Mouse (Mus musculus): ENCODE results near the gene Chmp3. TPM values are rescaled to one million over a fixed set of nuclear protein-coding genes. Genes with fewer than 3 reads are reported as not detected.

The Chmp3 gene
- polyA plus RNA-seq, 1 experiment from 2014 or later = 88.5 TPM

- Histone ChIP-seq H3K4me3 (ENCODE audit: low read depth, low read length) (no peak overlapping the region), H3K4me1 (replicated peaks; ENCODE audit: control insufficient read depth, insufficient read depth) (no peaks in the 10 kb centered on the region), H3K4me2 (replicated peaks; ENCODE audit: low read depth) (no peak overlapping the region), H3K9ac (ENCODE audit: low read length) (no peak overlapping the region), H3K36me3 (ENCODE audit: control insufficient read depth, insufficient read depth, low read length) (0 out of 2 replicates have a peak, but pooled peaks cover 2% of the 10 kb centered on the region), H3K27me3 (ENCODE audit: control insufficient read depth, insufficient read depth, low read length) (no peaks in the 10 kb centered on the region), H3K9me3 (ENCODE audit: control insufficient read depth, low read length) (no peaks in the 10 kb centered on the region), H3K27ac (replicated peaks) (no peak overlapping the region)
- DNase-seq (ENCODE audit: low spot score) = no peak
- 79% methylated on average over 4 of the region's 4 CpGs for WGBS
- TF ChIP-seq EP300 (optimal IDR thresholded peaks at IDR 0.05) = no peak
- no peak for TF ChIP-seq CTCF (IDR thresholded peaks at IDR 0.05; ENCODE audit: low read depth)
- no peak for ATAC-seq (ENCODE audit: low FRiP score, low TSS enrichment)
Observed at GRCm38 (mm10) chr6:71504091-71504490, 39.5 kb upstream of the Chmp3 start.

DNA sequence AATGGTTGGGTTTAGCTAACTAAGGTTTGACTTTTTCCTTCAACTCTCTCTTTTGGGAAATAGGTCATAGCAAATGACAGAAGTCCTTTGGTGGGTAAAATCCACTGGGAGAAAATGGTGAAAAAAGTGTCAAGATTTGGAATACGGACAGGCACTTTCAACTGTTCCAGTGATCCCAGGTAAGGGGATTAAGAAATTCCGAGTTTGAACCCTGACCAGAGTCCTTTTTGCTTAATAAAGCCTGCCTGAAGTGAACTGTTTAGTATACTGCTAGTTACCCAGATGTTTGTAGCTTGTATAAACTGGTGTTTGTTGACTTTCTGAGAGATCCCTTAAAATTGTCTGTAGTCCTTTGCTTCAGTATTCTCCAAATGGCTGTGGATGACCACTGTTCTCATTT, 37.9 kb upstream of the Chmp3 start:
- Histone ChIP-seq H3K27me3 (ENCODE audit: control insufficient read depth, insufficient read depth, low read length) (no peaks in the 10 kb centered on the region), H3K9ac (ENCODE audit: low read length) (no peak overlapping the region), H3K4me1 (replicated peaks; ENCODE audit: control insufficient read depth, insufficient read depth) (no peaks in the 10 kb centered on the region), H3K27ac (replicated peaks) (no peak overlapping the region), H3K36me3 (ENCODE audit: control insufficient read depth, insufficient read depth, low read length) (0 out of 2 replicates have a peak, but pooled peaks cover 2% of the 10 kb centered on the region), H3K9me3 (ENCODE audit: control insufficient read depth, low read length) (no peaks in the 10 kb centered on the region), H3K4me2 (replicated peaks; ENCODE audit: low read depth) (no peak overlapping the region), H3K4me3 (ENCODE audit: low read depth, low read length) (no peak overlapping the region)
- DNase-seq (ENCODE audit: low spot score) (no peak), ATAC-seq (ENCODE audit: low FRiP score, low TSS enrichment) (no peak)
- 93% methylated on average over 2 of the region's 2 CpGs for WGBS
- TF ChIP-seq EP300 (optimal IDR thresholded peaks at IDR 0.05) (no peak), CTCF (IDR thresholded peaks at IDR 0.05; ENCODE audit: low read depth) (no peak)

DNA sequence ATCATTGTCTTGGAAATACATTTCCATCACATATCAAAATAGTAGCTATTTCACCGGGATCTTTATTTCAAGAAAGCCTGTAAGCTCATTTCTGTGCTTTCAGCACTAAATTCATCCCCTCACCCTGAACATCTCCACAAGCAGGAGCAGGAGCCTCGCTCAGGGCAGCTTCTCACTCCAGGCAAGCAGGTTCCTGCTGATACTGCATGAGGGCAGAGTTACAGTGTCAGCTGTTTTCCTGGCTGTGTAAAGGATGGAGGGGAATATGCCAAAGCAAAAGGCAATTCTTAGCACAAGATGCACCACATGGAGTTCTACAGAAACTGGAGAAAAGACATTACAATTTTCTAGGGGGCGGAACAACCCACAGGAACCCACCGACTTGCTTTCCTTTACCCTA, 24.1 kb upstream of the Chmp3 start:
- Histone ChIP-seq H3K4me1 (replicated peaks; ENCODE audit: control insufficient read depth, insufficient read depth) (no peaks in the 10 kb centered on the region), H3K4me3 (ENCODE audit: low read depth, low read length) (no peak overlapping the region), H3K9ac (ENCODE audit: low read length) (no peak overlapping the region), H3K27ac (replicated peaks) (no peak overlapping the region), H3K36me3 (ENCODE audit: control insufficient read depth, insufficient read depth, low read length) (no peaks in the 10 kb centered on the region), H3K27me3 (ENCODE audit: control insufficient read depth, insufficient read depth, low read length) (no peaks in the 10 kb centered on the region), H3K9me3 (ENCODE audit: control insufficient read depth, low read length) (no peaks in the 10 kb centered on the region), H3K4me2 (replicated peaks; ENCODE audit: low read depth) (no peak overlapping the region)
- no peak for ATAC-seq (ENCODE audit: low FRiP score, low TSS enrichment)
- WGBS = 85% methylated on average over 4 of the region's 4 CpGs
- no peak for DNase-seq (ENCODE audit: low spot score)
- TF ChIP-seq EP300 (optimal IDR thresholded peaks at IDR 0.05) (no peak), CTCF (IDR thresholded peaks at IDR 0.05; ENCODE audit: low read depth) (no peak)

DNA sequence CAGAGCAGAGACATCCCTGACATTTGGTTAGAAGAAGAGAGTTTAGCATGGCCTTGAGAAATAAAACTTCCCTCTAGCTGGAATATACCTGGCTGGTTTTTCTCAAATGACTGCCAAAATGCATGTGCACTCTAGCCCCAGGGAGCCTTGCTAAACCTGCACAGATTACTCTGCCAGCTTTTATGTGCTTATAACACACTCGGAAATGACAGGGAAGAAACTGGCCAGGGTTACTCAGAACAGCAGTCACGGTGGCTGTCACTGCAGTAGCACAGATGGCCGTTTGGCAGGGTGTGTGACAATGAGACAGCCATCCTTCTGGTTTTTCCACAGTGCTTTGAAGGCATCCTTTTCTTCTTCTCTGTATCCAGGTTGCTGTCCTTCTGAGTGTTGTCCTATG, 18.0 kb upstream of the Chmp3 start:
- no peak overlapping the region for H3K27ac ChIP-seq (replicated peaks)
- ATAC-seq (ENCODE audit: low FRiP score, low TSS enrichment) = no peak
- no peak for DNase-seq (ENCODE audit: low spot score)
- 49% methylated on average over 3 of the region's 3 CpGs for WGBS
- TF ChIP-seq CTCF (IDR thresholded peaks at IDR 0.05; ENCODE audit: low read depth) (no peak), EP300 (optimal IDR thresholded peaks at IDR 0.05) (no peak)
- H3K9ac ChIP-seq (ENCODE audit: low read length) = no peak overlapping the region
- no peaks in the 10 kb centered on the region for H3K27me3 ChIP-seq (ENCODE audit: control insufficient read depth, insufficient read depth, low read length)
- H3K4me2 ChIP-seq (replicated peaks; ENCODE audit: low read depth) = no peak overlapping the region
- H3K9me3 ChIP-seq (ENCODE audit: control insufficient read depth, low read length) = no peaks in the 10 kb centered on the region
- no peaks in the 10 kb centered on the region for H3K4me1 ChIP-seq (replicated peaks; ENCODE audit: control insufficient read depth, insufficient read depth)
- no peak overlapping the region for H3K4me3 ChIP-seq (ENCODE audit: low read depth, low read length)
- no peaks in the 10 kb centered on the region for H3K36me3 ChIP-seq (ENCODE audit: control insufficient read depth, insufficient read depth, low read length)

DNA sequence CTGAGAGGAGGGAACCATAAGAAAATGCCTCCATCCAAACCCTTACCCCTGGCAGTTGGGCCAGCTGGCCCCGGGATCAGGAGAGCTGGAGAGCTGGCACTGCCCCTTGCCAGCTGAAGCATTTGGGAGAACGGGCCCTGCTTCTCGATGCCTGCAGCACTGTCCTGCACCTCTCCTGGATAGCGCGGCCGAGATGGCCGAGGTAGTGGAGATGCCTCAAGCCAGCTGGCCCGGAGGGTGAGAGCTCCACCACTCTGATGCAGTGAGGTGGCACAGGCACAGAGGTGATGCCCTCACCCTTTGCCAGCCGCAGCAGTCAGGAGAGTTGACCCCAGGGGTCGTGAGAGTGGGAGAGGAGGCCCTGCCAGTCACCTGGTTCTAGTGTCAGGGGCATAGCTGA, 16.5 kb upstream of the Chmp3 start:
- H3K4me2 ChIP-seq (replicated peaks; ENCODE audit: low read depth) = no peak overlapping the region
- H3K4me3 ChIP-seq (ENCODE audit: low read depth, low read length) = no peak overlapping the region
- no peaks in the 10 kb centered on the region for H3K36me3 ChIP-seq (ENCODE audit: control insufficient read depth, insufficient read depth, low read length)
- no peaks in the 10 kb centered on the region for H3K9me3 ChIP-seq (ENCODE audit: control insufficient read depth, low read length)
- no peak overlapping the region for H3K27ac ChIP-seq (replicated peaks)
- DNase-seq (ENCODE audit: low spot score) (no peak), ATAC-seq (ENCODE audit: low FRiP score, low TSS enrichment) (no peak)
- no peaks in the 10 kb centered on the region for H3K27me3 ChIP-seq (ENCODE audit: control insufficient read depth, insufficient read depth, low read length)
- TF ChIP-seq EP300 (optimal IDR thresholded peaks at IDR 0.05) = no peak
- no peak for TF ChIP-seq CTCF (IDR thresholded peaks at IDR 0.05; ENCODE audit: low read depth)
- H3K9ac ChIP-seq (ENCODE audit: low read length) = no peak overlapping the region
- WGBS = 83% methylated on average over 10 of the region's 10 CpGs
- no peaks in the 10 kb centered on the region for H3K4me1 ChIP-seq (replicated peaks; ENCODE audit: control insufficient read depth, insufficient read depth)

DNA sequence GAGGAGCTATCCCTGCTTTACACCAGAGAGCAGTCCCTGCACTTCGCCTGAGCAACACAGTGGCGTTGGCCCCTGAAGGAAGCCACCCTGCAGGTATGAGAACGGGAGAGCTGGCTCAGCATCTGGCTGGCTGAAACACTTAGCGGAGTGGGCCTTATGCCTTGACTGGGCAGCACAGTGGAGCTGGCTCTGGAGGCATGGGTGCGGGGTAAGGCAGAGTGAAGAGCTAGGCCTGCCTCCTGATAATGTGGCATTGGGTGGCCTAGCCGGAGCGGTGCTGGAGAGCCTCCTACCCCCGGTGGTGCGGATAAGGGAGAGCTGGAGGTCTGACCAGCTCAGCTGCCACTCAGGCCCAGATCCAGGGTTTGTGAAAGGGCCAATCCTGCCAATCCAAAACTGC, 15.8 kb upstream of the Chmp3 start:
- Histone ChIP-seq H3K36me3 (ENCODE audit: control insufficient read depth, insufficient read depth, low read length) (no peaks in the 10 kb centered on the region), H3K27ac (replicated peaks) (no peak overlapping the region), H3K4me1 (replicated peaks; ENCODE audit: control insufficient read depth, insufficient read depth) (no peaks in the 10 kb centered on the region), H3K4me3 (ENCODE audit: low read depth, low read length) (no peak overlapping the region), H3K27me3 (ENCODE audit: control insufficient read depth, insufficient read depth, low read length) (no peaks in the 10 kb centered on the region), H3K9ac (ENCODE audit: low read length) (no peak overlapping the region), H3K9me3 (ENCODE audit: control insufficient read depth, low read length) (no peaks in the 10 kb centered on the region), H3K4me2 (replicated peaks; ENCODE audit: low read depth) (no peak overlapping the region)
- ATAC-seq (ENCODE audit: low FRiP score, low TSS enrichment) (no peak), DNase-seq (ENCODE audit: low spot score) (no peak)
- TF ChIP-seq CTCF (IDR thresholded peaks at IDR 0.05; ENCODE audit: low read depth) (no peak), EP300 (optimal IDR thresholded peaks at IDR 0.05) (no peak)
- 90% methylated on average over 9 of the region's 9 CpGs for WGBS
